In the genomic region with DNA sequence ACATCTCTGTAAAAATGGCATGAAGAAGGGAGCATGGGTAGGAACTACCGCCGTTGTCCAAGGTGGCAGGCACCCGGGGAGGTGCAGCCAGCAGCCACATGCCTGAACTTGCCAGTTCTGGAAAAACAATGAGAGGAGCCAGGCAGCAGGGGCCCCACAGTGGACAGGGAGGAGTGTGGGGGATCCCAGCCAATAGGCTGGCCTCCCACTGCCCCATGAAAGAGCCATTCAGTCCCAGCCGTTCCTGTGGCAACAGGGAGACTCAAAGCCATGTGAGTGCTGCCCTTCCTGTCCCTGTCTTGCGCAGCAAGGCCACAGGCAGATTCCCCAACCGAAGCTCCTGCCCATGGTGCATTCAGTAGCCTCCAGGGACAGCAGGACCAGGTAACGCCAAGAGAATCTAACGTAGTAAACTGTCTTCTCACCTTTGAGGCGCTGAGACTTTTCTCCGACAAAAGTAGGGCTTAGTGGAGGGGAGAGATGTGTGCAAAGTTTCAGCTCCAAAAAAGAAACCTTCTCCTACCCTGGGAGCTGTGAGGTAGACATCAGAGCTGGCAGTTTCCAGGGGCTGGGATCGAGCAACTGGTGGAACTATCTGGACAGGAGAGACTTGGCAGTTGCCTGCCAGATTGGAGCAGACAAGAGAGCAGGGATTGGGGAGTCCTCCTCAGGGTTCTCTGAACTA, we compare ENCODE assay signal across 9 mouse cellular contexts. TPM values are rescaled to one million over a fixed set of nuclear protein-coding genes. Genes with fewer than 3 reads are reported as not detected.
DNase-seq lines count a peak whose midpoint lies in the region; ATAC-seq and TF ChIP-seq lines count a peak whose summit lies in the region.
"Had no signal": no experiment of that assay in that cellular context is flagged by ENCODE, and none has a peak within 500 bp of the region (broad histone marks: within the 10 kb centered on the region; RNA-seq: fewer than 3 reads in every experiment).

No protein-coding gene starts in this region.

- no peak for TF ChIP-seq CTCF in lung, embryonic 14.5 days (IDR thresholded peaks at IDR 0.05; ENCODE audit: low read depth)

- H3K4me1 ChIP-seq in lung, embryonic 14.5 days (ENCODE audit: insufficient read depth), result 0 out of 2 replicates have a peak, but pooled peaks cover 8% of the 10 kb centered on the region
- peaks cover 81% of the 10 kb centered on the region for H3K4me1 ChIP-seq in heart, embryonic 10.5 days
- H3K4me1 ChIP-seq in limb, embryonic 12.5 days (replicated peaks), result peaks cover 40% of the 10 kb centered on the region

- DNase-seq in lung, embryonic 14.5 days, result peak; percentile 35
- no peak for DNase-seq in lung, postnatal 25 days (ENCODE audit: low spot score)
- peak; percentile 84 for DNase-seq in embryo, embryonic 10 days (ENCODE audit: low spot score)
- peak; percentile 86 for DNase-seq in heart, embryonic 10.5 days (ENCODE audit: low spot score)
- no peak for DNase-seq in ovary, postnatal 14 days (ENCODE audit: low spot score)
- DNase-seq in gastrocnemius, postnatal 10 days, result no peak
- no peak for DNase-seq in lung, postnatal 4 days

- H3K4me3 ChIP-seq in lung, embryonic 14.5 days (ENCODE audit: low read depth, low read length), result no peak overlapping the region
- H3K4me3 ChIP-seq in heart, embryonic 10.5 days, result peak overlapping the region; percentile 12; the same call in 1 of the 2 replicates
- no peak overlapping the region for H3K4me3 ChIP-seq in limb, embryonic 12.5 days (replicated peaks)
- H3K4me3 ChIP-seq: megakaryocyte, embryonic 14.5 days had no signal

- H3K4me2 ChIP-seq in lung, embryonic 14.5 days, result no peak overlapping the region
- peak overlapping the region; percentile 26; the same call in 1 of the 2 replicates for H3K4me2 ChIP-seq in limb, embryonic 12.5 days

- WGBS in lung, embryonic 14.5 days, result 33% methylated on average over 11 of the region's 11 CpGs
- WGBS in heart, embryonic 10.5 days, result 28% methylated on average over 11 of the region's 11 CpGs
- WGBS in limb, embryonic 12.5 days, result 39% methylated on average over 11 of the region's 11 CpGs

- H3K9me3 ChIP-seq in lung, embryonic 14.5 days (ENCODE audit: low read depth, low read length), result no peaks in the 10 kb centered on the region
- H3K9me3 ChIP-seq in heart, embryonic 10.5 days, result no peaks in the 10 kb centered on the region
- no peaks in the 10 kb centered on the region for H3K9me3 ChIP-seq in limb, embryonic 12.5 days
- H3K9me3 ChIP-seq: megakaryocyte, embryonic 14.5 days had no signal

- no peaks in the 10 kb centered on the region for H3K27me3 ChIP-seq in lung, embryonic 14.5 days (ENCODE audit: insufficient read depth, low read length)
- no peaks in the 10 kb centered on the region for H3K27me3 ChIP-seq in heart, embryonic 10.5 days (ENCODE audit: insufficient read depth, poor library complexity, severe bottlenecking)
- H3K27me3 ChIP-seq in limb, embryonic 12.5 days, result peaks cover 23% of the 10 kb centered on the region

- H3K9ac ChIP-seq in lung, embryonic 14.5 days, result peak overlapping the region; percentile 3; the same call in 1 of the 2 replicates
- H3K9ac ChIP-seq in limb, embryonic 12.5 days (replicated peaks), result no peak overlapping the region

- ATAC-seq in lung, embryonic 14.5 days (ENCODE audit: insufficient read depth), result no peak; the same call in 1 of the 2 replicates
- no peak for ATAC-seq in limb, embryonic 12.5 days (ENCODE audit: insufficient number of reproducible peaks, insufficient read depth, low FRiP score, low TSS enrichment, low read depth)

- no peak overlapping the region for H3K27ac ChIP-seq in lung, embryonic 14.5 days (ENCODE audit: low read depth)
- H3K27ac ChIP-seq in heart, embryonic 10.5 days, result peak overlapping the region; percentile 77
- no peak overlapping the region for H3K27ac ChIP-seq in limb, embryonic 12.5 days

- no peaks in the 10 kb centered on the region for H3K36me3 ChIP-seq in lung, embryonic 14.5 days (ENCODE audit: insufficient read depth)
- H3K36me3 ChIP-seq in heart, embryonic 10.5 days, result peaks cover 13% of the 10 kb centered on the region
- H3K36me3 ChIP-seq in limb, embryonic 12.5 days, result no peaks in the 10 kb centered on the region

RNA-seq across cellular contexts. Expression of gene Usp2, which starts 5.2 kb away (rescaled TPM):
- polyA plus RNA-seq in lung, embryonic 14.5 days (2014; fragmentation: Nextera tagmentation; extraction: Ambion mirVana), result 7.5 and 8.8 TPM in 2 replicates
- polyA plus RNA-seq in heart, embryonic 10.5 days (2016; fragmentation: Nextera tagmentation; extraction: Ambion mirVana), result 36.1 and 59.0 TPM in 2 replicates
- polyA plus RNA-seq in limb, embryonic 12.5 days (2016; fragmentation: Nextera tagmentation; extraction: Ambion mirVana), result 8.5 and 11.0 TPM in 2 replicates
- total RNA-seq in gastrocnemius, postnatal 10 days (2021), result 100 to 1,000 TPM; 102 to 133 TPM

RNA-seq across cellular contexts. Expression of gene Thy1, which starts 28.9 kb away (rescaled TPM):
- 0.46 and 0.70 TPM in 2 replicates for polyA plus RNA-seq in lung, embryonic 14.5 days (2014; fragmentation: Nextera tagmentation; extraction: Ambion mirVana)
- 0.15 and 1.1 TPM in 2 replicates for polyA plus RNA-seq in heart, embryonic 10.5 days (2016; fragmentation: Nextera tagmentation; extraction: Ambion mirVana)
- polyA plus RNA-seq in limb, embryonic 12.5 days (2016; fragmentation: Nextera tagmentation; extraction: Ambion mirVana), result 0.47 TPM in 1 of 2 replicates, not detected in the other
- 10 to 100 TPM; 42.5 to 44.6 TPM for total RNA-seq in gastrocnemius, postnatal 10 days (2021)

RNA-seq across cellular contexts. Expression of gene Mfrp, which starts 29.5 kb away (rescaled TPM):
- 0.07 and 0.11 TPM in 2 replicates for polyA plus RNA-seq in lung, embryonic 14.5 days (2014; fragmentation: Nextera tagmentation; extraction: Ambion mirVana)
- 0.21 TPM in 1 of 2 replicates, not detected in the other for polyA plus RNA-seq in heart, embryonic 10.5 days (2016; fragmentation: Nextera tagmentation; extraction: Ambion mirVana)
- polyA plus RNA-seq in limb, embryonic 12.5 days (2016; fragmentation: Nextera tagmentation; extraction: Ambion mirVana), result 0.29 and 0.40 TPM in 2 replicates
- under 1 TPM in 1 of 2 experiments, not detected in 1; 0.18 TPM for total RNA-seq in gastrocnemius, postnatal 10 days (2021)

RNA-seq across cellular contexts. Expression of gene C1qtnf5, which starts 35.0 kb away (rescaled TPM):
- polyA plus RNA-seq in lung, embryonic 14.5 days (2014; fragmentation: Nextera tagmentation; extraction: Ambion mirVana), result 4.7 and 5.0 TPM in 2 replicates
- 0.50 TPM in 1 of 2 replicates, not detected in the other for polyA plus RNA-seq in heart, embryonic 10.5 days (2016; fragmentation: Nextera tagmentation; extraction: Ambion mirVana)
- polyA plus RNA-seq in limb, embryonic 12.5 days (2016; fragmentation: Nextera tagmentation; extraction: Ambion mirVana), result 0.84 TPM in 1 of 2 replicates, not detected in the other
- 10 to 100 TPM; 25.9 to 26.0 TPM for total RNA-seq in gastrocnemius, postnatal 10 days (2021)

RNA-seq across cellular contexts. Expression of gene Gm49380, which starts 41.2 kb away (rescaled TPM):
- 0.08 and 0.32 TPM in 2 replicates for polyA plus RNA-seq in lung, embryonic 14.5 days (2014; fragmentation: Nextera tagmentation; extraction: Ambion mirVana)
- polyA plus RNA-seq in heart, embryonic 10.5 days (2016; fragmentation: Nextera tagmentation; extraction: Ambion mirVana), result 0.07 and 0.18 TPM in 2 replicates
- 0.08 and 0.17 TPM in 2 replicates for polyA plus RNA-seq in limb, embryonic 12.5 days (2016; fragmentation: Nextera tagmentation; extraction: Ambion mirVana)
- under 1 TPM; 0.23 to 0.49 TPM for total RNA-seq in gastrocnemius, postnatal 10 days (2021)

Comparison
In these comparisons a context has a peak if more than half of its experiments do, and no peak if none do; other contexts are left out.
1. DNase-seq: peak in lung, embryonic 14.5 days (single experiment), embryo, embryonic 10 days (single experiment) and heart, embryonic 10.5 days (single experiment); none in lung, postnatal 25 days (single experiment), ovary, postnatal 14 days (single experiment), gastrocnemius, postnatal 10 days (single experiment) and lung, postnatal 4 days (0 of 2).